Mouse (Mus musculus) MEL (cell line): Measurements from ENCODE around the gene Adamtsl2. TPM values are rescaled to one million over a fixed set of nuclear protein-coding genes. Genes with fewer than 3 reads are reported as not detected.

Source experiments
- DNase-seq: peaks from one replicate; pipeline ENCODE4 v3.0.0; 2011; ENCODE audit warnings: low read depth, low spot score
- H3K27ac ChIP-seq: 2 replicates; pipeline ENCODE4 v1.5.1; 2012; ENCODE audit warnings: low read depth, mild to moderate bottlenecking, control low read depth, low read length, moderate library complexity; ENCODE audit not compliant: control insufficient read depth
- H3K27me3 ChIP-seq, 2 experiments: fragments of 150-350 bp in 1 of 2; sonication (generic) in 1 of 2; 2 replicates each; pipeline ENCODE4 v1.6.1; 2012; ENCODE audit warnings: low read length in 2 of 2, mild to moderate bottlenecking in 2 of 2, improper control_type of control experiment in 1 of 2, moderate library complexity in 1 of 2; ENCODE audit not compliant: insufficient read depth in 2 of 2, control insufficient read depth in 1 of 2
- H3K36me3 ChIP-seq, 2 experiments: 2 replicates each; pipeline ENCODE4 v1.6.1; 2012 to 2014; ENCODE audit warnings: low read length in 2 of 2, improper control_type of control experiment in 1 of 2, inconsistent platforms in 1 of 2, mild to moderate bottlenecking in 1 of 2; ENCODE audit not compliant: insufficient read depth in 2 of 2, control insufficient read depth in 1 of 2
- H3K4me1 ChIP-seq, 2 experiments: fragments of 150-350 bp in 1 of 2; sonication (generic) in 1 of 2; 2 replicates each; pipeline ENCODE4 v1.6.1; 2012; ENCODE audit warnings: low read length in 2 of 2, improper control_type of control experiment in 1 of 2, mild to moderate bottlenecking in 1 of 2; ENCODE audit not compliant: insufficient read depth in 2 of 2, control insufficient read depth in 1 of 2
- H3K4me3 ChIP-seq, 2 experiments: fragments of 150-350 bp in 1 of 2; sonication (generic) in 1 of 2; 2 replicates each; pipeline ENCODE4 v1.5.1; 2012; ENCODE audit warnings: low read depth in 2 of 2, low read length in 2 of 2, mild to moderate bottlenecking in 2 of 2, moderate library complexity in 2 of 2, control low read depth in 1 of 2, improper control_type of control experiment in 1 of 2; ENCODE audit not compliant: control insufficient read depth in 1 of 2, insufficient read depth in 1 of 2
- H3K79me2 ChIP-seq: 2 replicates; pipeline ENCODE4 v1.6.1; 2012; ENCODE audit warnings: mild to moderate bottlenecking, low read length, moderate library complexity; ENCODE audit not compliant: control insufficient read depth, poor library complexity, insufficient read depth
- H3K9ac ChIP-seq: 2 replicates; pipeline ENCODE4 v1.6.1; 2012; ENCODE audit warnings: low read depth, mild to moderate bottlenecking, control low read depth, low read length, moderate library complexity; ENCODE audit not compliant: control insufficient read depth, poor library complexity, severe bottlenecking
- H3K9me3 ChIP-seq: fragments of 150-350 bp; sonication (generic); replicated peaks from 2 replicates; pipeline ENCODE4 v1.6.1; 2012; ENCODE audit warnings: mild to moderate bottlenecking, low read length, improper control_type of control experiment, moderate library complexity; ENCODE audit not compliant: insufficient read depth
- CHD2 ChIP-seq: IDR thresholded peaks from 2 replicates; pipeline ENCODE4 v1.6.1; 2011; ENCODE audit warnings: low read length, improper control_type of control experiment
- CTCF ChIP-seq, 3 experiments: IDR thresholded peaks in 2 of 3; conservative IDR thresholded peaks in 1 of 3; 2 replicates each; pipeline ENCODE4 v1.5.1; 2011 to 2012; ENCODE audit warnings: low read length in 3 of 3, low read depth in 2 of 3, mild to moderate bottlenecking in 2 of 3, improper control_type of control experiment in 1 of 3, inconsistent platforms in 1 of 3, mixed read lengths in 1 of 3, moderate library complexity in 1 of 3; ENCODE audit not compliant: control insufficient read depth in 1 of 3, insufficient read depth in 1 of 3, poor library complexity in 1 of 3, severe bottlenecking in 1 of 3
- ELF1 ChIP-seq: IDR thresholded peaks from 2 replicates; pipeline ENCODE4 v1.6.1; 2014; ENCODE audit warnings: low read depth, mild to moderate bottlenecking, inconsistent platforms, low read length, improper control_type of control experiment, moderate library complexity
- GABPA ChIP-seq: IDR thresholded peaks from 2 replicates; pipeline ENCODE4 v1.6.1; 2012; ENCODE audit warnings: low read depth, mild to moderate bottlenecking, inconsistent platforms, low read length, improper control_type of control experiment, moderate library complexity
- HCFC1 ChIP-seq: IDR thresholded peaks from 2 replicates; pipeline ENCODE4 v1.6.1; 2012; ENCODE audit warnings: low read depth, mild to moderate bottlenecking, inconsistent platforms, low read length, improper control_type of control experiment, moderate library complexity
- JUND ChIP-seq: IDR thresholded peaks from 2 replicates; pipeline ENCODE4 v1.6.1; 2011; ENCODE audit warnings: low read depth, mild to moderate bottlenecking, improper control_type of control experiment, low read length
- KAT2A ChIP-seq: conservative IDR thresholded peaks from 2 replicates; pipeline ENCODE4 v1.6.1; 2012; ENCODE audit warnings: low read depth, low read length, improper control_type of control experiment, inconsistent platforms
- MAZ ChIP-seq: IDR thresholded peaks from 2 replicates; pipeline ENCODE4 v1.6.1; 2012; ENCODE audit warnings: low read depth, mild to moderate bottlenecking, inconsistent platforms, low read length, improper control_type of control experiment
- MEF2A ChIP-seq: IDR thresholded peaks from 2 replicates; pipeline ENCODE4 v1.6.1; 2014; ENCODE audit warnings: low read depth, mild to moderate bottlenecking, inconsistent platforms, low read length, improper control_type of control experiment; ENCODE audit not compliant: poor library complexity, insufficient replicate concordance, severe bottlenecking; ENCODE audit errors: extremely low read depth
- MXI1 ChIP-seq: IDR thresholded peaks from 2 replicates; pipeline ENCODE4 v1.6.1; 2011; ENCODE audit warnings: mild to moderate bottlenecking, low read depth, low read length, improper control_type of control experiment
- MYC ChIP-seq: IDR thresholded peaks from 2 replicates; pipeline ENCODE4 v1.6.1; 2011; ENCODE audit warnings: low read depth, mild to moderate bottlenecking, low read length, improper control_type of control experiment, moderate library complexity
- NELFE ChIP-seq: IDR thresholded peaks from 2 replicates; pipeline ENCODE4 v1.6.1; 2011; ENCODE audit warnings: low read depth, low read length, improper control_type of control experiment
- NRF1 ChIP-seq: IDR thresholded peaks from 2 replicates; pipeline ENCODE4 v1.6.1; 2014; ENCODE audit warnings: low read depth, mild to moderate bottlenecking, inconsistent platforms, low read length, improper control_type of control experiment, moderate library complexity; ENCODE audit not compliant: poor library complexity, insufficient read depth, severe bottlenecking
- POLR2A ChIP-seq, 2 experiments: IDR thresholded peaks; 2 replicates each; pipeline ENCODE4 v1.6.1; 2011 to 2012; ENCODE audit warnings: low read length in 2 of 2, mild to moderate bottlenecking in 2 of 2, control low read depth in 1 of 2, improper control_type of control experiment in 1 of 2, low read depth in 1 of 2, moderate library complexity in 1 of 2; ENCODE audit not compliant: control insufficient read depth in 1 of 2, insufficient read depth in 1 of 2, poor library complexity in 1 of 2
- POLR2AphosphoS2 ChIP-seq: IDR thresholded peaks from 2 replicates; pipeline ENCODE4 v1.6.1; 2011; ENCODE audit warnings: low read length, improper control_type of control experiment
- RAD21 ChIP-seq: IDR thresholded peaks from 2 replicates; pipeline ENCODE4 v1.6.1; 2011; ENCODE audit warnings: mild to moderate bottlenecking, low read depth, low read length, improper control_type of control experiment
- SIN3A ChIP-seq: IDR thresholded peaks from 2 replicates; pipeline ENCODE4 v1.6.1; 2012; ENCODE audit warnings: low read length, improper control_type of control experiment, inconsistent platforms
- SMC3 ChIP-seq: IDR thresholded peaks from 2 replicates; pipeline ENCODE4 v1.6.1; 2011; ENCODE audit warnings: low read depth, low read length, improper control_type of control experiment
- TAL1 ChIP-seq: IDR thresholded peaks from 2 replicates; pipeline ENCODE4 v1.6.1; 2012; ENCODE audit warnings: mild to moderate bottlenecking, inconsistent platforms, low read length, moderate library complexity, mixed read lengths
- TBP ChIP-seq: IDR thresholded peaks from 2 replicates; pipeline ENCODE4 v1.8.0; 2011; ENCODE audit warnings: low read depth, low read length, improper control_type of control experiment
- ZC3H11A ChIP-seq: IDR thresholded peaks from 2 replicates; pipeline ENCODE4 v1.6.1; 2012; ENCODE audit warnings: low read depth, mild to moderate bottlenecking, inconsistent platforms, low read length, improper control_type of control experiment
- ZMIZ1 ChIP-seq: IDR thresholded peaks from 2 replicates; pipeline ENCODE4 v1.6.1; 2012; ENCODE audit warnings: low read depth, mild to moderate bottlenecking, inconsistent platforms, low read length, improper control_type of control experiment, moderate library complexity
- polyA plus RNA-seq, 2 experiments: library from polyadenylated mRNA; stranded (reverse) in 1 of 2; unstranded in 1 of 2; fragments of >175 nt in 1 of 2; fragments of >200 nt in 1 of 2; gene quantifications; 2 replicates each; pipeline versions ENCODE4 v1.2.1 to v1.2.4; 2012; ENCODE audit warnings: low replicate concordance in 2 of 2, low read depth in 1 of 2; ENCODE audit not compliant: insufficient read length in 2 of 2, insufficient read depth in 1 of 2, missing spikeins in 1 of 2
- total RNA-seq: library from RNA; depleted of rRNA; stranded (reverse); fragments of 300-350 nt; gene quantifications from 2 replicates; pipeline ENCODE4 v1.2.3, GENCODE M21; 2012

Gene Adamtsl2
- total and polyA plus RNA-seq, 3 experiments, result not detected

DNA sequence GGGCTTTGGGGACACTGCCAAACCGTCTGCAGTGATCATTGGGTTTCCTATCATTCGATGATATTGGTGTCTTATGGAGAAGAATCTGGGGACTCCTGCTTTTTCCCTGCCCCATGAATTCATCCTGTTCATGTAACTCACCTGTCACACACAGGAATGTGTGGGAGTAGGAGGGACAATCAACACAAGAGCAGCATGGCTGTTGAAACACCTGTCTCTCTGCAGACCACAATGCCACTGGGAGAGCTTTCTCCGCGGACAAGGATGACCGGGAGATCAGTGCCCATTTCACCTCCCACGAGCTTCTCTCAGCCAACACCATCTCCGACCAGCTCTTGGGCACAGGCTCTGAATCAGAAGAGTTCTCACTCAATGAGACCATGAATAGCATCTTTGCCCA, 16.0 kb downstream of the Adamtsl2 start:
- no peak overlapping the region for H3K27ac ChIP-seq
- H3K36me3 ChIP-seq, result no peaks in the 10 kb centered on the region
- no peak overlapping the region for H3K4me3 ChIP-seq
- no peaks in the 10 kb centered on the region for H3K9me3 ChIP-seq
- no peaks in the 10 kb centered on the region for H3K4me1 ChIP-seq
- TF ChIP-seq RAD21 (no peak), ELF1 (no peak), MXI1 (no peak), NRF1 (no peak), KAT2A (no peak), JUND (no peak), MAZ (no peak), GABPA (no peak), TAL1 (no peak), SIN3A (no peak)
- no peak overlapping the region for H3K9ac ChIP-seq
- no peaks in the 10 kb centered on the region for H3K79me2 ChIP-seq
- no peaks in the 10 kb centered on the region; a peak in 2 of 4 replicates for H3K27me3 ChIP-seq
- no peak for DNase-seq

DNA sequence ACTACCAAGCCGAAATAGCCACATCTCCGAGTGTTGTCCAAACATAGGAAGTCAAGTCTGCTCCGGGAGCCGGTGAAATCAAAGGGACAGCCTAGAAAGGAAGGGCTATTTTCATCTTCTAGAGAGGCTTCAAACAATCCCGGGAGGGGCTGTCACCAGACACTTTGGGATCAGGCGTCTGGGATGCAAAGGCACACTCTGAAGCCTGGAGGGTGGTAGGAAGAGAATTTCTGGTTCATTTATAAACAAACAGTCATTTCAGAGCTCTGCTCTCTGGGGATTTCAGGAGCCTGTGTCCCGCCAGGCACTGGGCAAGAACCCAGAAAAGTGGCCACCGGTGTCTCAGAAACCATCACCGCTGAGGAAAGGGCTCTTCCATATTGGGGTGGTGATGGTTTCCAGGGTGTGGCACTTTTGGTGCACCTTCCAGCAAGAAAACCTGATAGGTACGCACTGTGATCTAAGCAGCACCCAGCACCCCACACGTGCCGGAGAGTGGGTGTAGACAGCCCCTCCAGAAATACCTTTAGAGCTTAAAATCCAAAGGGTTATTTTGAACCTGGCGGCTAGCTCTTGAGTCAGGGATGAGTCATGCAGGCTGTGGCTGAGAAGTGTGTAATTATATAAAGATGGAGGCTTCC, 17.3 kb downstream of the Adamtsl2 start:
- no peak for DNase-seq
- no peak overlapping the region for H3K9ac ChIP-seq
- H3K9me3 ChIP-seq, result no peaks in the 10 kb centered on the region
- H3K36me3 ChIP-seq, result no peaks in the 10 kb centered on the region
- TF ChIP-seq MAZ (no peak), CHD2 (no peak), ZC3H11A (no peak), TAL1 (no peak), GABPA (no peak), SMC3 (no peak), ZMIZ1 (no peak), KAT2A (no peak)
- H3K27ac ChIP-seq, result no peak overlapping the region
- no peaks in the 10 kb centered on the region; a peak in 1 of 4 replicates for H3K27me3 ChIP-seq
- H3K4me1 ChIP-seq, result no peaks in the 10 kb centered on the region
- no peaks in the 10 kb centered on the region for H3K79me2 ChIP-seq
- H3K4me3 ChIP-seq, result no peak overlapping the region

DNA sequence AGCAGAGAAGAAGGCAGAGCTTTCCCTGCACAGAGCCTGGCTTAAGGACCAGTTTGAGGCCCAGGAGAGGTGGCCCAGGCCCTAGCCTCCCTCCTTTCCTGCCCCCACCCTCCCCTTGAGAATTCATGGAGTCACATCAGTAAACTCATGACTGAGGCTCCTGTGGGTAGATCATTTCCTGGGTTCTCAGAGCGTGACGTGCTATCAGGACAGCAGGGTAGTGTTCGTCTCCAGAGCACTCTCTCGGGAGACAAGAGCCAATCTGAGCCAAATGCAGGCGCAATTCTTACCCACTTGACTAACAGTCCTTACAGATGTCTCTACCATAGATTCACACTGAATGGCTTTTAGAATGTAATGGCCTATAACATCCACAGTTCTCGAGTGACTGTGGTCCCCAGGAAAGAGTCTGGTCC, 18.1 kb downstream of the Adamtsl2 start:
- no peak for DNase-seq
- Histone ChIP-seq H3K36me3 (no peaks in the 10 kb centered on the region), H3K27me3 (no peaks in the 10 kb centered on the region; a peak in 1 of 4 replicates), H3K4me3 (no peak overlapping the region), H3K4me1 (no peaks in the 10 kb centered on the region), H3K9ac (no peak overlapping the region), H3K79me2 (no peaks in the 10 kb centered on the region), H3K27ac (no peak overlapping the region), H3K9me3 (no peaks in the 10 kb centered on the region)
- TF ChIP-seq GABPA (no peak), KAT2A (no peak), MEF2A (no peak), NELFE (no peak), CHD2 (no peak), ELF1 (no peak), SMC3 (no peak), NRF1 (no peak), MYC (no peak), TBP (no peak), JUND (no peak), POLR2A (IDR thresholded peaks at IDR 0.05; ENCODE audit: control insufficient read depth in 1 of 2, insufficient read depth in 1 of 2, low read depth in 1 of 2, low read length in 2 of 2, poor library complexity in 1 of 2) (no peak), ZC3H11A (no peak), RAD21 (no peak), SIN3A (no peak), HCFC1 (no peak), MAZ (no peak), POLR2AphosphoS2 (no peak), CTCF (IDR thresholded peaks at IDR 0.05 in 2 of 3, conservative IDR thresholded peaks at IDR 0.05 in 1 of 3; ENCODE audit: control insufficient read depth in 1 of 3, insufficient read depth in 1 of 3, low read depth in 2 of 3, low read length in 3 of 3, poor library complexity in 1 of 3, severe bottlenecking in 1 of 3) (no peak)
